Mouse (Mus musculus): ENCODE results near the gene Col4a5. TPM values are rescaled to one million over a fixed set of nuclear protein-coding genes. Genes with fewer than 3 reads are reported as not detected.

The Col4a5 gene
- polyA plus RNA-seq (2017; shearing (Covaris generic)), result not detected

GRCm38 (mm10) chrX:141475110-141475509, at the start of gene Col4a5:
Gene Col4a5, plus strand, starts transcription at chrX:141475385.
- no peak for ATAC-seq

- ATAC-seq, result no peak
Measured at GRCm38 (mm10) chrX:141436780-141437179, 38.4 kb upstream of the Col4a5 start.

GRCm38 (mm10) chrX:141439423-141439822, 35.8 kb upstream of the Col4a5 start:
- ATAC-seq, result no peak

GRCm38 (mm10) chrX:141447936-141448335, 27.2 kb upstream of the Col4a5 start:
- no peak for ATAC-seq

- no peak for ATAC-seq
Measured at GRCm38 (mm10) chrX:141473470-141474302, 1.5 kb upstream of the Col4a5 start, which contains the start of gene Col4a6. Gene Col4a6, minus strand, starts transcription at chrX:141474076.

GRCm38 (mm10) chrX:141475566-141476327, 562 bp downstream of the Col4a5 start:
- ATAC-seq, result no peak

- ATAC-seq, result no peak
Measured at GRCm38 (mm10) chrX:141494545-141494944, 19.4 kb downstream of the Col4a5 start.

GRCm38 (mm10) chrX:141503125-141503524, 27.9 kb downstream of the Col4a5 start:
- no peak for ATAC-seq

- no peak for ATAC-seq
Measured at GRCm38 (mm10) chrX:141533447-141533846, 58.3 kb downstream of the Col4a5 start.

- ATAC-seq, result no peak
Measured at GRCm38 (mm10) chrX:141547471-141547870, 72.3 kb downstream of the Col4a5 start.

- no peak for ATAC-seq
Measured at GRCm38 (mm10) chrX:141590242-141590641, 115.1 kb downstream of the Col4a5 start.

GRCm38 (mm10) chrX:141721725-141722124, 246.5 kb downstream of the Col4a5 start:
- ATAC-seq, result no peak

- ATAC-seq, result no peak
Measured at GRCm38 (mm10) chrX:141723936-141724335, 248.8 kb downstream of the Col4a5 start.

- ATAC-seq, result no peak
Measured at GRCm38 (mm10) chrX:141724391-141724891, 249.3 kb downstream of the Col4a5 start.

- no peak for ATAC-seq
Measured at GRCm38 (mm10) chrX:141724937-141725918, 250.0 kb downstream of the Col4a5 start, which contains the start of gene Irs4. Gene Irs4, minus strand, starts transcription at chrX:141725263.

- no peak for ATAC-seq
Measured at GRCm38 (mm10) chrX:141729570-141729969, 254.4 kb downstream of the Col4a5 start.

Other genes with a start within 250 kb of the Col4a5 start
- gene Col4a6, start 1.3 kb upstream of the Col4a5 start, polyA plus RNA-seq (2017; shearing (Covaris generic)), result not detected
- not detected for gene Irs4, start 249.9 kb downstream of the Col4a5 start, polyA plus RNA-seq (2017; shearing (Covaris generic))

Measured in activated CD4-positive, CD25-positive, alpha-beta regulatory T cell, adult 4 months (primary cell).